Mouse (Mus musculus) ES-E14 (cell line): ENCODE measurements around the gene Pbx3. TPM values are rescaled to one million over a fixed set of nuclear protein-coding genes. Genes with fewer than 3 reads are reported as not detected.

Experiments
- DNase-seq: peaks from one replicate; pipeline ENCODE4 v3.0.0-alpha.2; 2013; ENCODE audit warnings: low read depth, low spot score
- H3K27ac ChIP-seq: 2 replicates; pipeline ENCODE4 v1.5.1; 2012; ENCODE audit warnings: low read depth, mild to moderate bottlenecking, low read length, moderate library complexity, mixed read lengths; ENCODE audit not compliant: poor library complexity, insufficient read depth, severe bottlenecking
- H3K36me3 ChIP-seq: 2 replicates; pipeline ENCODE4 v1.6.1; 2012; ENCODE audit warnings: mild to moderate bottlenecking, low read length, moderate library complexity, mixed read lengths; ENCODE audit not compliant: control insufficient read depth, poor library complexity, insufficient read depth, severe bottlenecking
- H3K4me1 ChIP-seq, 2 experiments: fragments of 150-350 bp in 1 of 2; sonication (generic) in 1 of 2; 2 replicates each; pipeline ENCODE4 v1.6.1; 2012; ENCODE audit warnings: low read length in 2 of 2, mild to moderate bottlenecking in 1 of 2, mixed read lengths in 1 of 2; ENCODE audit not compliant: control insufficient read depth in 2 of 2, insufficient read depth in 2 of 2, poor library complexity in 1 of 2
- H3K4me3 ChIP-seq, 2 experiments: fragments of 150-350 bp in 1 of 2; sonication (generic) in 1 of 2; 2 replicates each; pipeline ENCODE4 v1.5.1; 2012; ENCODE audit warnings: low read length in 2 of 2, low read depth in 1 of 2, mild to moderate bottlenecking in 1 of 2, mixed read lengths in 1 of 2; ENCODE audit not compliant: insufficient read depth in 1 of 2, poor library complexity in 1 of 2, severe bottlenecking in 1 of 2
- H3K9ac ChIP-seq: 2 replicates; pipeline ENCODE4 v1.6.1; 2012; ENCODE audit warnings: low read depth, mild to moderate bottlenecking, low read length, mixed read lengths; ENCODE audit not compliant: poor library complexity, insufficient read depth, severe bottlenecking
- H3K9me3 ChIP-seq: fragments of 150-350 bp; sonication (generic); 2 replicates; pipeline ENCODE4 v1.6.1; 2012; ENCODE audit warnings: low read depth, mild to moderate bottlenecking, low read length; ENCODE audit not compliant: control insufficient read depth, insufficient read depth
- CHD2 ChIP-seq: IDR thresholded peaks from 2 replicates; pipeline ENCODE4 v1.6.1; 2014; ENCODE audit warnings: mild to moderate bottlenecking, low read depth, low read length, inconsistent platforms
- HCFC1 ChIP-seq: IDR thresholded peaks from 2 replicates; pipeline ENCODE4 v1.6.1; 2012; ENCODE audit warnings: low read length, inconsistent platforms, borderline replicate concordance; ENCODE audit not compliant: insufficient read depth
- MAFK ChIP-seq: IDR thresholded peaks from 2 replicates; pipeline ENCODE4 v1.6.1; 2014; ENCODE audit warnings: mild to moderate bottlenecking, low read depth, low read length, inconsistent platforms; ENCODE audit not compliant: insufficient read depth
- ZC3H11A ChIP-seq: IDR thresholded peaks from 2 replicates; pipeline ENCODE4 v1.6.1; 2012; ENCODE audit warnings: low read depth, mild to moderate bottlenecking, inconsistent platforms, low read length, borderline replicate concordance
- ZNF384 ChIP-seq: IDR thresholded peaks from 2 replicates; pipeline ENCODE4 v1.6.1; 2012; ENCODE audit warnings: low read depth, low read length, inconsistent platforms
- in situ Hi-C, 2 experiments: fragments of 600-800 bp; cut with MboI; formaldehyde crosslinking; loops; one replicate each; pipeline ENCODE4 v1.15.1; 2025; ENCODE audit warnings: low sequenced_read_pairs in 2 of 2, inconsistent platforms in 1 of 2; ENCODE audit not compliant: unreplicated experiment in 2 of 2
- total RNA-seq: library from RNA; depleted of rRNA; stranded (reverse); fragments of 300-350 nt; gene quantifications from 2 replicates; pipeline ENCODE4 v1.2.3, GENCODE M21; 2012

Pbx3 gene
- total RNA-seq, 1 experiment = 6.6 TPM

DNA sequence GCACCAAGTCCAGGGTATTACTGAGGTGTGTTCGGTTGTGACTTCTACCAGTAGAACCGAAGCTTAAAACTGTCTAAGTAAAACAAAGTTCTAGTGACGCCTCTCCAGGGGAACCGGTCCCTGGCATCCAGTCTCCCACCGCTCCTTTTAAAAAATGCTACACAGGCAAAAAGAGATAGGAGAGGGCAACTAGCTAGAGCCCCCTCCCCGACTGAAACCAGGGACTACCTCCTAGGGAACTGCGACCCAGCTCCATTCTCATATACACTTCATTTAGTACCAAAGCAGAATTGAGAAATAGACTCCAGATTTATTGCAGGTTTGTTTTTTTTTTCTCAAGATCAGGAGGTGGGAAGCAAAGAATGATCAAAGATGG, 2.6 kb downstream of the Pbx3 start:
- no peak for DNase-seq
- peak overlapping the region; percentile 89; the same call in 1 of the 2 replicates for H3K9ac ChIP-seq
- H3K36me3 ChIP-seq = no peaks in the 10 kb centered on the region
- in situ Hi-C loops = no loop called here
- H3K27ac ChIP-seq = no peak overlapping the region
- no peak for TF ChIP-seq CHD2
- TF ChIP-seq ZC3H11A = no peak
- no peak for TF ChIP-seq MAFK
- TF ChIP-seq ZNF384 = no peak
- no peaks in the 10 kb centered on the region for H3K9me3 ChIP-seq
- peaks cover 2 to 4% of the 10 kb centered on the region in 2 experiments; a peak in 1 of 4 replicates for H3K4me1 ChIP-seq
- H3K4me3 ChIP-seq = peak overlapping the region; percentile 86 to 97

DNA sequence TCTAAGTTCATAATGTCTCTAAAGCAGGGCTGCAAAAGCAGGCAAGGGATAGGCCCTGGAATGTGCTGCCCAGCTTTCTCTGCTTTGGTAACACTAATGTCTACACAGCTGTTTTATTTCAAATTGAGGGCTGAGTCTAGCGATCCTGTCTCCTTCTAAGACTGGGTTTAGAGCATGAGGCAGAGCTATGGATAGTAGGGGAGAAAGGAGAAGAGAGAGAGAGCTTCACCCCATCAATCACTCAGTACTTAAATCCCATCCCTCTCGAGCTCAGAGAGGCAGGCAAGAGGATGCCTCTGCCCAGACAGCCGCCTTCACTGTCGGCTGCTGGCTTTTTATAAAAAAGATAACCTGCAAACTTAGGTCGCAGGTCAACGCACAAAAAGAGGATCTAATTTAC, 4.5 kb downstream of the Pbx3 start:
- H3K9me3 ChIP-seq = no peaks in the 10 kb centered on the region
- H3K4me3 ChIP-seq = no peak overlapping the region
- H3K36me3 ChIP-seq = no peaks in the 10 kb centered on the region
- 0 out of 4 replicates have a peak, but pooled peaks cover 2% of the 10 kb centered on the region in 2 experiments for H3K4me1 ChIP-seq
- no peak for DNase-seq
- no peak overlapping the region for H3K9ac ChIP-seq
- H3K27ac ChIP-seq = no peak overlapping the region
- in situ Hi-C loops = no loop called here
- TF ChIP-seq MAFK (no peak), HCFC1 (no peak), ZNF384 (no peak), CHD2 (no peak), ZC3H11A (no peak)

DNA sequence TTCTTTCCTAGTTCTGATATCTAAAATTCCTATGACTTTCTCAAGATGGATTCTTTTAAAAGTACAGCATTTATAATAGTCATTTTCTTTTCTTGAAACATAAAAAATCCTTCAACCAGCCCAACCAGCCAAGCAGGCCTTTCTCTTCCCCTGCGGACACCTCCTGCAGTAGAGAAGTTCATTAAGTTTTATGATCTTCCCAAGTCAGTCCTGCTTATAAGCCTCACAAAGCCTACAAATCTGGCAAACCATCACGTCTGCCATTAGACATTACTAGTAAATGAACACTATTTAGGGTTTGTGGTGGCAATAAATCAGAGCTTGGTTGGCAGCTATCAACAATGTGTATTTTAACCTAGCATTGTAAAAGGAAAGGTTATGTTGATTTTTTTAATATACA, 5.9 kb downstream of the Pbx3 start:
- Histone ChIP-seq H3K9me3 (no peaks in the 10 kb centered on the region), H3K9ac (no peak overlapping the region), H3K36me3 (no peaks in the 10 kb centered on the region), H3K4me1 (0 out of 4 replicates have a peak, but pooled peaks cover 2% of the 10 kb centered on the region in 2 experiments), H3K4me3 (no peak overlapping the region), H3K27ac (no peak overlapping the region)
- TF ChIP-seq ZC3H11A (no peak), CHD2 (no peak), ZNF384 (no peak), HCFC1 (no peak), MAFK (no peak)
- in situ Hi-C loops = no loop called here
- DNase-seq = no peak

DNA sequence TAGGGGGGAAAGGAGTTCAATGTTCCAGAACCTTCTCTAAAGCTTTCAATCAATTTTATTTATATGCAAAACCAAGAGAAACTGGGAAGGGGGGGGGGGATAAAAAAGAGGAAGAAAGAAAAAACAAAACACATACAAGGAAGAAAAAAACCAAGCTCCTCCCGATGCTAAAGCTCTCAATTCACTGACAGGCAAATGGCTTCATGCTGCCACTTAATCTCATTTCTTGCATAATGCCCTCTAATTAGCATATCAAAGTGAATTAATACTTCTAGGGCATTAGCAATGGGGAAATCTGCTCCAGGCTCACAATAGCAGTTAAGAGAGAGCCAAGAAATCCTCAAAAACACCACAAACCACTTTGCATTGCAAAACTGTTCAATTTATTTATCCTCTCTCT, 9.3 kb downstream of the Pbx3 start:
- TF ChIP-seq CHD2 (no peak), ZC3H11A (no peak), ZNF384 (no peak), MAFK (no peak), HCFC1 (no peak)
- DNase-seq = no peak
- Histone ChIP-seq H3K27ac (no peak overlapping the region), H3K9ac (no peak overlapping the region), H3K4me1 (no peaks in the 10 kb centered on the region), H3K4me3 (no peak overlapping the region), H3K9me3 (no peaks in the 10 kb centered on the region), H3K36me3 (no peaks in the 10 kb centered on the region)
- in situ Hi-C loops = no loop called here

DNA sequence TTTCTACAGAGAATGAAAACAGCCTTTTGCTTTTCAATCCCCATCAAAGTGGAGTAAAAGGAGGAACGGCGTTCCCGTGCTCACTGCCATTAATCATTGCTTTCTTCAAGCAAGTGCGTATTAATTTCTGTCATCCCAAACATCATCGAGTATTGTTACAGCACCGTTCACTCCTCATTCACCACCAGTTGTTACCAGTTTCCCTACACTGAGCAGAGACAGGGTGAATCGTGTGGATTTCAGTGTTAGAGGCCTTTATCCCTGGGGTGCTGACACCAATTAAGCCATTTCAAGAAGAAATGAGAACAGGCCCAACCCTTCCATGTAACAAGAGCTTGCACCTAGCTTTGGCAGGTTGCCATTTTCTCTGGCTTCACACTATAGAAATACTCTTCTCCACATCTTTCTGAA, 17.1 kb downstream of the Pbx3 start:
- in situ Hi-C loops = no loop called here
- Histone ChIP-seq H3K4me1 (no peaks in the 10 kb centered on the region), H3K36me3 (no peaks in the 10 kb centered on the region), H3K9ac (no peak overlapping the region), H3K4me3 (no peak overlapping the region), H3K27ac (no peak overlapping the region), H3K9me3 (no peaks in the 10 kb centered on the region)
- no peak for DNase-seq
- TF ChIP-seq HCFC1 = no peak
- TF ChIP-seq ZC3H11A = no peak
- TF ChIP-seq CHD2 = no peak
- TF ChIP-seq ZNF384 = no peak
- no peak for TF ChIP-seq MAFK
